Mouse (Mus musculus): ENCODE results near the gene Tinagl1. TPM values are rescaled to one million over a fixed set of nuclear protein-coding genes. Genes with fewer than 3 reads are reported as not detected.
A peak's percentile ranks its signal among the peaks of the same experiment; 100 is the strongest.

The Tinagl1 gene
- total and polyA plus RNA-seq, 3 experiments, result 6.1 to 21.9 TPM; not detected in 1

GRCm38 (mm10) chr4:130189606-130190005, 14.7 kb upstream of the Tinagl1 start:
- Histone ChIP-seq H3K36me3 (ENCODE audit: control insufficient read depth in 1 of 2, insufficient read depth in 2 of 2, low read length in 2 of 2) (peaks cover 0 to 13% of the 10 kb centered on the region in 2 experiments; a peak in 2 of 4 replicates), H3K9me3 (replicated peaks; ENCODE audit: insufficient read depth, low read length) (no peaks in the 10 kb centered on the region), H3K79me2 (ENCODE audit: control insufficient read depth, insufficient read depth, low read length, poor library complexity) (no peaks in the 10 kb centered on the region), H3K9ac (ENCODE audit: control insufficient read depth, low read depth, low read length, poor library complexity, severe bottlenecking) (no peak overlapping the region), H3K4me1 (ENCODE audit: control insufficient read depth in 1 of 2, insufficient read depth in 2 of 2, low read length in 2 of 2) (peaks cover 9 to 13% of the 10 kb centered on the region in 2 experiments), H3K27ac (ENCODE audit: control insufficient read depth, low read depth, low read length) (no peak overlapping the region), H3K4me3 (ENCODE audit: control insufficient read depth in 1 of 2, insufficient read depth in 1 of 2, low read depth in 2 of 2, low read length in 2 of 2) (no peak overlapping the region), H3K27me3 (ENCODE audit: control insufficient read depth in 1 of 2, insufficient read depth in 2 of 2, low read length in 2 of 2) (peaks cover 3 to 6% of the 10 kb centered on the region in 2 experiments; a peak in 3 of 4 replicates)
- no peak for DNase-seq (ENCODE audit: low read depth, low spot score)
- no peak for TF ChIP-seq GATA1 (IDR thresholded peaks at IDR 0.05; ENCODE audit: low read depth, low read length)
- TF ChIP-seq ZC3H11A (IDR thresholded peaks at IDR 0.05; ENCODE audit: low read depth, low read length), result no peak
- no peak for TF ChIP-seq USF2 (IDR thresholded peaks at IDR 0.05; ENCODE audit: borderline replicate concordance in 1 of 2, insufficient read depth in 1 of 2, low read depth in 1 of 2, low read length in 2 of 2)
- TF ChIP-seq POLR2AphosphoS5 (IDR thresholded peaks at IDR 0.05; ENCODE audit: borderline replicate concordance, low read depth, low read length), result no peak
- TF ChIP-seq CHD1 (IDR thresholded peaks at IDR 0.05; ENCODE audit: low read depth, low read length), result no peak
- no peak for TF ChIP-seq SMC3 (IDR thresholded peaks at IDR 0.05; ENCODE audit: low read depth, low read length)
- no peak for TF ChIP-seq NELFE (IDR thresholded peaks at IDR 0.05; ENCODE audit: low read depth, low read length)
- no peak for TF ChIP-seq RAD21 (IDR thresholded peaks at IDR 0.05; ENCODE audit: low read depth, low read length)
- no peak for TF ChIP-seq CTCF (IDR thresholded peaks at IDR 0.05 in 2 of 3, conservative IDR thresholded peaks at IDR 0.05 in 1 of 3; ENCODE audit: control insufficient read depth in 1 of 3, insufficient read depth in 1 of 3, low read depth in 2 of 3, low read length in 3 of 3, poor library complexity in 1 of 3, severe bottlenecking in 1 of 3)

- H3K4me1 ChIP-seq (ENCODE audit: control insufficient read depth in 1 of 2, insufficient read depth in 2 of 2, low read length in 2 of 2), result peaks cover 9 to 13% of the 10 kb centered on the region in 2 experiments
- peak overlapping the region; percentile 37 to 51 for H3K4me3 ChIP-seq (ENCODE audit: control insufficient read depth in 1 of 2, insufficient read depth in 1 of 2, low read depth in 2 of 2, low read length in 2 of 2)
- DNase-seq (ENCODE audit: low read depth, low spot score), result peak; percentile 91
- H3K27me3 ChIP-seq (ENCODE audit: control insufficient read depth in 1 of 2, insufficient read depth in 2 of 2, low read length in 2 of 2), result peaks cover 2 to 4% of the 10 kb centered on the region in 2 experiments; a peak in 3 of 4 replicates
- H3K36me3 ChIP-seq (ENCODE audit: control insufficient read depth in 1 of 2, insufficient read depth in 2 of 2, low read length in 2 of 2), result peaks cover 0 to 13% of the 10 kb centered on the region in 2 experiments; a peak in 2 of 4 replicates
- TF ChIP-seq RCOR1 (IDR thresholded peaks at IDR 0.05; ENCODE audit: low read depth, low read length) (no peak), CHD2 (IDR thresholded peaks at IDR 0.05; ENCODE audit: low read length) (peak; percentile 59), ZC3H11A (IDR thresholded peaks at IDR 0.05; ENCODE audit: low read depth, low read length) (peak; percentile 87), HCFC1 (IDR thresholded peaks at IDR 0.05; ENCODE audit: low read depth, low read length) (peak; percentile 41; the same call in 1 of the 2 replicates), RAD21 (IDR thresholded peaks at IDR 0.05; ENCODE audit: low read depth, low read length) (peak; percentile 97), TCF12 (IDR thresholded peaks at IDR 0.05; ENCODE audit: low read depth, low read length) (no peak), SIN3A (IDR thresholded peaks at IDR 0.05; ENCODE audit: low read length) (peak; percentile 66), ELF1 (IDR thresholded peaks at IDR 0.05; ENCODE audit: low read depth, low read length) (0 out of 2 replicates have a peak, but pooled peaks have one; percentile 6), CTCF (IDR thresholded peaks at IDR 0.05 in 2 of 3, conservative IDR thresholded peaks at IDR 0.05 in 1 of 3; ENCODE audit: control insufficient read depth in 1 of 3, insufficient read depth in 1 of 3, low read depth in 2 of 3, low read length in 3 of 3, poor library complexity in 1 of 3, severe bottlenecking in 1 of 3) (peak; percentile 89 to 100 (median 95)), GABPA (IDR thresholded peaks at IDR 0.05; ENCODE audit: low read depth, low read length) (no peak; the same call in 1 of the 2 replicates), SMC3 (IDR thresholded peaks at IDR 0.05; ENCODE audit: low read depth, low read length) (peak; percentile 95)
- H3K9ac ChIP-seq (ENCODE audit: control insufficient read depth, low read depth, low read length, poor library complexity, severe bottlenecking), result peak overlapping the region; percentile 44; the same call in 1 of the 2 replicates
- H3K27ac ChIP-seq (ENCODE audit: control insufficient read depth, low read depth, low read length), result no peak overlapping the region
- no peaks in the 10 kb centered on the region for H3K9me3 ChIP-seq (replicated peaks; ENCODE audit: insufficient read depth, low read length)
- H3K79me2 ChIP-seq (ENCODE audit: control insufficient read depth, insufficient read depth, low read length, poor library complexity), result no peaks in the 10 kb centered on the region
Measured at GRCm38 (mm10) chr4:130188806-130189297, 13.9 kb upstream of the Tinagl1 start.

All from MEL (cell line).